Mouse (Mus musculus): ENCODE measurements around the gene Trit1. TPM values are rescaled to one million over a fixed set of nuclear protein-coding genes. Genes with fewer than 3 reads are reported as not detected.

The Trit1 gene
- 19.4 TPM for polyA plus RNA-seq (2014; fragmentation: Illumina TruSeq; extraction: RNeasy Lipid Tissue Mini Kit (QIAGEN cat#74804); ENCODE audit: low read depth, low replicate concordance)

DNA sequence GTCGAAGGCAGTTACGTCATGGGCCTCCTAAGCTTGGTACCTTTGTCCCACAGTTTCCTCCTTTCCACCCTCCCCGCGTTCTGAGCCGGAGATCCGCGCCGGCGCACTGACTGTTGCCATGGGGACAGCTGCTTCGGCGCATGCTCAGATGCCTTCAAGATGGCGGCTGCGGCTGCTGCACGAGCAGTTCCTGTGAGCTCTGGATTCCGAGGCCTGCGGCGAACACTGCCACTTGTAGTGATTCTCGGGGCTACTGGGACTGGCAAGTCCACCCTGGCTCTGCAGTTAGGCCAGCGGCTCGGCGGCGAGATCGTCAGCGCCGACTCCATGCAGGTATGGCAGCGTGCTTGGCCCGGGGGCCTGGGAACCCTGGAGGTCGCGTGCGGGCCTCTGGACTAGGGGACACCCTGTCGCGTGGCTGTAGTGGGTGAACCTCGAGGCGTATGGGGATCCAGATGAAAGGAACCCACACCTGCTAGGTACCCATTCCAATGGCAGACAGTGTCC, at the start of gene Trit1:
Trit1 (plus strand) TSS at position 147 of the 507 bp plus-strand sequence.

GRCm38 (mm10) chr4:122995404-122996220, 20.8 kb upstream of the Trit1 start, which contains the start of gene Mycl:
Gene Mycl, plus strand, starts transcription at chr4:122995652.

Other genes with a start within 250 kb of the Trit1 start
- gene Ppt1, start 180.4 kb upstream of the Trit1 start, polyA plus RNA-seq (2014; fragmentation: Illumina TruSeq; extraction: RNeasy Lipid Tissue Mini Kit (QIAGEN cat#74804); ENCODE audit: low read depth, low replicate concordance), result 108 TPM
- gene Cap1, start 130.5 kb upstream of the Trit1 start, polyA plus RNA-seq (2014; fragmentation: Illumina TruSeq; extraction: RNeasy Lipid Tissue Mini Kit (QIAGEN cat#74804); ENCODE audit: low read depth, low replicate concordance), result 123 TPM
- gene Mfsd2a, start 55.4 kb upstream of the Trit1 start, polyA plus RNA-seq (2014; fragmentation: Illumina TruSeq; extraction: RNeasy Lipid Tissue Mini Kit (QIAGEN cat#74804); ENCODE audit: low read depth, low replicate concordance), result 62.8 TPM
- 15.5 TPM for gene Mycl, start 20.9 kb upstream of the Trit1 start, polyA plus RNA-seq (2014; fragmentation: Illumina TruSeq; extraction: RNeasy Lipid Tissue Mini Kit (QIAGEN cat#74804); ENCODE audit: low read depth, low replicate concordance)
- 0.15 TPM for gene Bmp8b, start 88.6 kb downstream of the Trit1 start, polyA plus RNA-seq (2014; fragmentation: Illumina TruSeq; extraction: RNeasy Lipid Tissue Mini Kit (QIAGEN cat#74804); ENCODE audit: low read depth, low replicate concordance)
- gene Oxct2b, start 99.7 kb downstream of the Trit1 start, polyA plus RNA-seq (2014; fragmentation: Illumina TruSeq; extraction: RNeasy Lipid Tissue Mini Kit (QIAGEN cat#74804); ENCODE audit: low read depth, low replicate concordance), result 5.8 TPM
- gene Ppie, start 123.4 kb downstream of the Trit1 start, polyA plus RNA-seq (2014; fragmentation: Illumina TruSeq; extraction: RNeasy Lipid Tissue Mini Kit (QIAGEN cat#74804); ENCODE audit: low read depth, low replicate concordance), result 22.7 TPM
- 0.50 TPM for gene Hpcal4, start 166.6 kb downstream of the Trit1 start, polyA plus RNA-seq (2014; fragmentation: Illumina TruSeq; extraction: RNeasy Lipid Tissue Mini Kit (QIAGEN cat#74804); ENCODE audit: low read depth, low replicate concordance)
- gene Nt5c1a, start 184.9 kb downstream of the Trit1 start, polyA plus RNA-seq (2014; fragmentation: Illumina TruSeq; extraction: RNeasy Lipid Tissue Mini Kit (QIAGEN cat#74804); ENCODE audit: low read depth, low replicate concordance), result 0.35 TPM
- 7.4 TPM for gene Heyl, start 217.0 kb downstream of the Trit1 start, polyA plus RNA-seq (2014; fragmentation: Illumina TruSeq; extraction: RNeasy Lipid Tissue Mini Kit (QIAGEN cat#74804); ENCODE audit: low read depth, low replicate concordance)
- 36.7 TPM for gene Pabpc4, start 245.8 kb downstream of the Trit1 start, polyA plus RNA-seq (2014; fragmentation: Illumina TruSeq; extraction: RNeasy Lipid Tissue Mini Kit (QIAGEN cat#74804); ENCODE audit: low read depth, low replicate concordance)